Mouse (Mus musculus) A20 (cell line): ENCODE results near the gene Best1.
A peak's percentile ranks its signal among the peaks of the same experiment; 100 is the strongest.

Experiments used
- DNase-seq: peaks from one replicate; pipeline ENCODE4 v3.0.0-alpha.2; 2011; ENCODE audit warnings: low read depth, low spot score

The Best1 gene

DNA sequence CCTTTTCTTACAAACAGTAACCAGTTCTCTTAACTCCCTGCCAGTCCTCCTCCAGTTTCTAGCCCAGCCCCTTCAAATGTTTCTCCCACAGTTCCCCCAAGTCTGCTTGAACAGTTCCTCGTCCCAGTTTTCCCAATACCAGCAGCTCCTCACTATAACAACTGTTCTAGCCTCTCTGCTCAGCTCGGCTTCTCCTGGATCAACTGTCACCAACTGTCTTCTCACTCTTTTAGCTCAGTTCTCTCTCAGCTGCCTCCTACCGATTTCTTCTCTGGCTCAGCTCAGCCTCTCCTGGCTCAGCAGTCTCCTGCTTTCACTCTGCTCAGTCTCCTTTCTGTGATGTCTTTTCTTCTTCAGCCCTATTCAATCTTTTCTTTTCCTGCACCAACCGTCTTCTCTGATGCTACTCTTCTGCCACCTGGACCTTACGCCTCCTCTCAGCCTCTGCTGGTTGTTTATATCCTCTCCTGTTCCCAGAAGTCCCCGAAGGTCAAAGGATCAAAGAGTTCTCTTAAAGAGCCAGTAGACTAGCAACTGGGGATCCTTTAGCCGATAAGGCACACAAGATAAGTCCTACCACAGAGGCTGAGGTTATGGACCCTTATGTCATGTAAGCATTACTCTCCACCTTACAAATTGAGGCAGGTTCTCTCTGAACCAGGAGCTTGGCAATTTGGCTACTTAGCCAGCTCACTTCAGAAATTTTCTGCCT, 37.1 kb downstream of the Best1 start:
- DNase-seq = no peak

DNA sequence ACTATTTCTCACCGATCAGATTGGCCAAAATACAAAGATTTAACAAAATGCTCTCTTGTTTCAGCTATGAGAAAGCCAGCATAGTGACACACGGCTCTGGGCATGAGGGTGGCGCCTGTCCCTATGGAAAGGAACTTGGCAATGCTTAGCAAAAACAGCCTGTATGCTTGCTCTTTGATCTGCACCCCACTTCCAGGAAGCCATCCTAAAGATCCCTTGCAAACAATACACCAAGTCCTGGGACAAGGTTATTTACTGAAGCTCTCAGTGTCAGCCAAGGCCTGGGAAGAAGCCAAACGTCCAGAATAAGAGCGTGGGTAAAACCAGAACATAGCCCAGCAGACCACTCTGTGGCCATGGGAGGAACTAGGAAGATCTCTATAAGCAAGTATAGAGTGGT, 40.7 kb downstream of the Best1 start:
- no peak for DNase-seq

GRCm38 (mm10) chr19:9957965-9958364, 43.5 kb downstream of the Best1 start:
- DNase-seq = no peak

DNA sequence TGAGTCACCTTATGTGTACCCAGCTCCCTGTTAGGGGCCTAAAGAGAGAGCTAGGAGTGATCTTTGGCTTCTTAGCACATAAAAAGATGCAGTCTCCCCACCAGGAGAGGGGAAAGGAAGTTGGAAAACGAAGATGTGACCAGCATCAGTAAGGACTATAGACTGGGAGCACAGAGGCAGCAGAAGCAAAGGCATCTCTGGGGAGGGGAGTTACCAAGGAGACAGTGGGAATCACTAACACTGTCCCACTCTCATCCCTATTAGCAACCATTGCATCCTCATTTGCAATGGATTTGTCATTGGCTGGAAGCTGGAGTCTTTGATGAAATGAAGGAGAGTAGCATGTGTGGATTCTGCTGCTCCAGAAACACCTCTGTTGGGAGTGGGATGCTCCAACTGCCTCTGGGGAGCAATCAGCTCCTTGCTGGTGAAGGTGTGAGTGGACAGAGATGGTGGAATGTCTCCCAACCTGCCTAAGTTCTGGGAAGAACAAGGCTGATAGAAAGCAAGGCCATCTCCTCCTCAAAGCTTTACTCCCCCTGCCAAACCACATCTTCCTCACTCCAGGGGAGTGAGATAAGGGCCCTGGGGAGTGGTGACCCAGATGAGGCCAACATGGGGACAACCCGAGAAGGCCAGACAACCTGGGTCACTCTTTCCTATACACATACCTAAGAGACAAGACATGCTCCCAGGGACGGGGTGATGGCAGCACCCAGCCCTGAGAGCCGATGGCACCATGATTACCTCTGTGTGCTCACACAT, 44.6 kb downstream of the Best1 start:
- no peak for DNase-seq

- DNase-seq = no peak
These were observed 46.0 kb downstream of the Best1 start for GRCm38 (mm10) chr19:9955438-9955837.

DNA sequence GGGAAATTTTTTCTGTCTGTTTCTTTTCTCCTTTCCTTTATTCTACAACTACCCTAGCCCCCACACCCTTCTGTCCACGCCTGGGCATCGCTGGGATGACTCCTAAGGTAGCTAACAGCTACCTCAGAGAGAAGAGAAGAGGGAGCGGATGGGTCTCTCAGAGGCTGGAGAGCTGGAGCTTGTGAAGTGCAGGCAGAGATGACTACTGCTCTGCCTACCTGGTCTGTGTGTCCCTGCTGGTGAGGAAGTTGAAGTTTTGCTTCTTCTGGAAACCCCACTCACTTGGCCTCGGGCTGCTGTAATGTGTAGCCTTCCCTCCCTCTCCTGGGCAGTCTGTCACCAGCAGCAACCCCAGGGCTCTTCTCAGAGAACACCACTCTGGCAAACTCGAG, 46.6 kb downstream of the Best1 start:
- DNase-seq = peak; percentile 79

- DNase-seq = no peak
These were observed 47.2 kb downstream of the Best1 start for GRCm38 (mm10) chr19:9954055-9954810.

DNA sequence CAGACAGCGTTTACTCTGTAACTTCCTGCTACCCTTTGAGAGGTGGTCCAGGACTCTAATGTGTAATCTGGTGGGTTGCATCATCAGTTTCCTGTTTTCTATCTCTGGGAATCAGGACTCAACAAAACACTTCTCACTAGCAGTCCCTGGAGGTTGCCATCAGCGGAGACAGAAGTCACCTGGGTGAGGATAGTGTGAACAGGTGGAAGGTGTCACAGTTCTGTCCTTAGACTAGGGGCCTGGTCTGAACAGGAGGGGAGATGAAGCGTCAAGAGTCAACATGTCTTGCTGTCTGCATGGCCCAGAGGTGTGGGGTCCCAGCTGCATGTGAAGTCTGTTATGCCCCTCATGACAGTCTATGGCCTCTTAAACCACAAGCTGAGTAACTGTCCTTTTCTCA, 48.5 kb downstream of the Best1 start:
- no peak for DNase-seq

DNA sequence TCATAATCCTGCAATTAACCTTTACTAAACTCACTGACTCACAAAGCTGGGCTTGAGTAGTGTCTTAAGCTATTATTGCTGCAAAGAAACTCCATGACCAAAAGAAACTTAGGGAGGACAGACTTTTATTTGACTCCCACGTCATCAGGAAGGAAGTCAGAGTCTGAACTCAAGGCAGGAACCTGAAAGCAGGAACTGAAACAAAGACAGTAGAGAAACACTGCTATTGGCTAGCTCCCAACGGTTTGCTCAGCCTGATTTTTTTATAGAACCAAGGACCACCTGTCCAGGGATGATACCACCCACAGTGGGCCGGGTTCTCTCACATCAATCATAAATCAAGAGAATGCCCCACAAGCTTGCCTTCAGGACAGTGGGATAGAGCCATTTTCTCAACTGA, 49.0 kb downstream of the Best1 start:
- peak; percentile 60 for DNase-seq

DNA sequence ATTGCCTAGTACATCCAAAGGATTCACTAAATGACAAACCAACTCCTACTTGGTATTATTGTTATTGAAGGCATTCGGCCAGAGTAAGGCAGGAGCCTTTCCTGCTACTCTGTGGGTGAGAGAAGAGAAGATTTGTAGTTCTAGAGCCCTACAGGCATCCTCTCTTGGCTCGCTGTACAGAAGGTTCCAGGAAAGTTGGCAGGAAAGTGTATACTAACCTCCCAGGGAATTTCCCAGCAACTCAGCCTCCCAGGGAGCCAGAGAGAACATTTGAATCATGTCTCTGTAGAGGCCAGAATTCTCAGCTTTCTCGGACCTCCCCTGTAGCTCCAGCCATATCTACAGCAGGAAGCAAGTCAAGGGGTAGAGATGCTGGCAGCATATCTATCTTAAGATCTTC, 54.4 kb downstream of the Best1 start:
- no peak for DNase-seq

DNA sequence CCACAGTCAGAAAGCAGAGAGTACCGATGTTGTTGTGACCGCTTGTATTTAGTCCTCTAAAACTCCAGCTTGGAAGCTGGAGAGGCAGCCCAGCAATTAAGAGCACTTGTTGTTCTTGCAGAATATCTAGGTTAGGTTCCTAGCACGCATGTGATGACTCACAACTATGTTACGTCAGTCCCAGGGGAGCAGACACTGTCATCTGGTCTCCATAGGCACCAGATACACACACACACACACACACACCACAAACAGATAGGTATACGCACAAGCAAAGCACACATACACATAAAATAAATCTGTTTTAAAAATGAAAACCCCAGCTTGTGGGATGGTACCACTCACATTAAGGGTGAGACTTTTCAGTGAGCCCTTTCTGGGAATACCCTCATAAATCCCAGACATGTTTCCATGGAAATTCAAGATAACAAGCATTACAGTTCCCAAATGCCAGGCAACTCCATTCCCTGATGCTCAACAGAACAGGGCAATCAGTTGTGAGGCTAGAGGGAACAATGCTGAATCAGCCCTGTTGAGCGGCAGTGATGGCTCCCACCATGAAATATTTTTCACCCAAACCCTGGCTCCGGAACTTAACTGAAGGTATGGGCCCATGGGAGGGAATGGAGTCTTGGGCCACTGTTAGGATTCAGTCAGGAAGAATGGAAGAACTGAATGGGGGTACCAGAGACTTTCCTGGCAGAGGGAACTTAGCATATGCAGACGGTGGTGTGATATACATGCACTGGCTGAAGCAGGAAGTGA, 55.5 kb downstream of the Best1 start:
- DNase-seq = no peak

DNA sequence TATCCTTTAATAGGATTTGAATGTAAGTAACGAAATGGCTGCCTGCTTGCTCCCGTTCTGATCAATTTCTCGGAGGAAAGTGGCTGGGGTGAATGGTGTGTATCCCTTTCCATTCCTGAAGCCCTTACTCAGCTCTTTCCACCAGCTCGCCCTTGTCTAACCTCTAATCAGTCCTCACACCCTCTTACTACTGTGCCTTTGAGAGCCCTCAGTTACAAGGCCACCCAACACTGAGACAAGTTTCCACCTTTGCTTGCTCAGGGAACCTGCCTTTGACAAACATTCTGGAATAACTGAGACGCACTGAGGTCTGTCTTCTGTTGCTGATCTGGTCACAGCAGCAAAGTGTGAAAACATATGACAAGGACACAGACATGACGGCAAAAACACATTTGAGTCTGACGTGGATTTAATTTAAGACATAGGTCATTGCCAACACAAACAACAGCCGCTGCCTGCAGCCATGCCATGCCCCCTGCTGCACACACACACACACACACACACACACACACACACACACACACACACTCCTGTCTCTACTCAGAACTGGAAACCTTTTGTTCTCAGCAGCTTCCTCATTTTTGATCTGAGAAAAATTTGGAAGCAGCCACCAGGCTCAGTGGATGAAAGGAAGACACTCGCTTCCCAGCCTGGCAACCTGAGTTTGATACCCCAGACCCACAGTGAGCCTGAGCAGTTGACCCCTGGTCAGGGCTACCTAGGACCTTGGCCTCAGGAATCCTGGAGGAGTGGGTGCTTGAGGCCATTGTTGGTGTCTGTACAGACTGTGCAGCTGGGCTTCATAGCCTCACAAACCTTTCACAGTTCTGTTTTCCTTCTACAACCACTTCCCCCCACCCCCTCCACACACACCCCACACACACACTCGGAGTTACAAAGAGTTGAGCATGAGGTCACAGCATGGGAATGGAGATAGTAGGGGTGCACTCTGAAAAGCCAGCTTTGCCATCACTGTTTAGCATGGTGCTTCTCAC, 58.6 kb downstream of the Best1 start:
- peak; percentile 70 for DNase-seq

DNA sequence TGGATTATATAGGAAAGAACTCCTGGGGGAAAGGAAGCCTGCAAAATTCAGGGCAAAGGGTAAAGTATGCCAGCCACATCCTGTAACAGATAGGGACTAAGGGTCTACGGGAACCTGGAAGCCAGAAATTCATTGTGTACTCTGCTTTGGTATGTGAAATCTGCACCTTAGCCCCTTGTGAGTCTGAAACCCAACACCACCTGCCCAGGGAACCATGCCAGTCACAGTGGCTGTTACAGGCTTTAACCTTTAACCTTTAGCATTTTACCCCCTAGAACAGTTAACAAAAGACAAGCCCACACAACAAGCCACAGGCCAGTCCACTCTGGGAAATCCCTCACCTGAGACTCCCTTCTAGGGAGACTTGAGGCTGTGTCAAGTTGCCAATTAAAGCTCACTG, 59.6 kb downstream of the Best1 start:
- no peak for DNase-seq

DNA sequence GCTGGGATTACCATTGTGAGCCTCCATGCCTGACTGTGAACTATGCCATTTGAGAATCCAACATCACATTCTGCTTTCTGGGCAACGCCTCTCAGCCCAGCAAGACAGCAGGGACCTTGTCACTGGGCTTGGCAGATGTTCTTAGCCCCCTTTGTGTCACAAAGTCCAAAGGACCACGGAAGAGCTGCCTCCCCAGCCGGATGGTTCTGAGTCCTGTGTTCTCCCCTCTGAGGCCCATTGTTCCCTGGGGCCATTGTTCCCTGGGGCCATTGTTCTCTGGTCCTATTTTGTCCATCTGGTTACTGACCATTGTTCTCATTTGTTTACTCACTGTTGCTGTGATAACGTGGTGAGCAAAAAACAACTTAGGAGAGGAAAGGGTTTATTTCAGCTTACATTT, 60.5 kb downstream of the Best1 start:
- DNase-seq = no peak

DNA sequence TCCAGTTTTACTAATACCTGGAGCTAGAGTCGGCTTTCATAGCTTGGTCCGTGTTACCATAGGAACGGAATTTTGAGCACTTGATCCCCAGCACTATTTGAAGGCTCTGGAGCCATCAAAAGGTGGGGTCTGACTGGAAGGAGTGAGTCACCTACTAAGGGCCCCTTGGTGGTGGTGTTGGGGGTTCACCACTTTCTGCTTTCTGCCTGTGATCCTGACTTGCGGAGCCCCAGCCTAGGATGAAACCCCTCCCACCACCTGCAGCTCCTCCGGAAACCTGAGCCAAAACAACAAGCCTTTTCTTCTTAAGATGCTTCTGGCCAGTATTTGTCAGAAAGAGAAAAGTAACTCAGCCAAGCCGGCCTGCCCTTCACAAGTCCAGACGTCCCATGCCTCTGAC, 61.6 kb downstream of the Best1 start:
- no peak for DNase-seq

- DNase-seq = peak; percentile 71
These were observed 62.6 kb downstream of the Best1 start for GRCm38 (mm10) chr19:9938824-9939303.

GRCm38 (mm10) chr19:9938156-9938823, 63.1 kb downstream of the Best1 start:
- DNase-seq = peak; percentile 86

DNA sequence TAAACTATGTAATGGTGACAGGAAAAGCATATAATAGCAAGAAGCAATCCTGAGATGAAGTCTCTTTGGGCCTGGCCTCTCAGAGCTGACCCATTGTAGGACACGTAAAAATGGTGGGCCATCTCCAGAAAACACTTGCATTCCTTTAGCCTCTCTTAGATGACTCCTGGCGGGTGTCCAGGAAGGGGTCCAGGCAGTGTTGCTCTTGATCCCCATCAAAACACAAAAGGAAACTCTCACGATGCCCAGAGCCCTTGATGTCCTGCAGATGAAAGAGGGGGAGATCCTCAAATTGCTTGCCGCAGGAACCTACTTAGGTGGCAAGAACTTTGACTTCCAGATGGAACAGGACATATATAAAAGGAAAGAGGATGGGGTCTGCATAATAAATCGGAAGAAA, 64.0 kb downstream of the Best1 start:
- peak; percentile 62 for DNase-seq

DNA sequence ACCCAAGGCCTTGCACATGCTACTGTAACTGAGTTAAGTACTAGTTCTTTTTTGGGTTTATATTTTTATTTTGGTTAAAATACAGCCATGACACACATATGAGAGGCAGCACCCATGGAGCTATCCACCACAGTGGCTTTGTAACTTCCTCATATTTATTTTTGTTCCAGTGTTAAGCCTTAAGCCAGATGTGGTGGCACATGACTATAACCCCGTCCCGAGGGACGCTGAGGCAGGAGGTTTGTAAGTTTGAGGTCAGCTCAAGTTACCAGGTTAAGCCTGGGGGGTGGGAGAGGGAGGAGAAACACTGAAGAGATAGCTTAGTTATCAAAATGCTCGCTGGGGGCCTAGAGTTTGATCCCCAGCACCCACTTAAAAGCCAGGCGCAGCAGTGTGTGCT, 64.9 kb downstream of the Best1 start:
- DNase-seq = peak; percentile 93
